Mouse (Mus musculus): ENCODE measurements at regions not wholly inside any gene's neighbourhood (a gene's known extent, or its start where the extent isn't known, plus 50 kb on each side); places are given as distances from the start of the nearest gene placed in this dataset.

GRCm38 (mm10) chr6:117297918-117298317 lies 129.6 kb downstream of the Cxcl12 start:
- H3K4me3 ChIP-seq (ENCODE audit: low read depth, low read length) = no peak overlapping the region
- no peak for TF ChIP-seq CTCF (IDR thresholded peaks at IDR 0.05; ENCODE audit: low read depth)
- H3K27me3 ChIP-seq (ENCODE audit: insufficient read depth, low read length) = no peaks in the 10 kb centered on the region
- DNase-seq = no peak
- H3K4me1 ChIP-seq (ENCODE audit: insufficient read depth) = no peaks in the 10 kb centered on the region
- H3K9ac ChIP-seq = no peak overlapping the region
- H3K4me2 ChIP-seq = no peak overlapping the region
- 39% methylated on average over 2 of the region's 2 CpGs for WGBS
- ATAC-seq (ENCODE audit: insufficient read depth) = no peak
- H3K36me3 ChIP-seq (ENCODE audit: insufficient read depth) = no peaks in the 10 kb centered on the region
- H3K9me3 ChIP-seq (ENCODE audit: low read depth, low read length) = no peaks in the 10 kb centered on the region
- no peak overlapping the region for H3K27ac ChIP-seq (ENCODE audit: low read depth)

- no peak for ATAC-seq (ENCODE audit: insufficient read depth)
- Histone ChIP-seq H3K27ac (ENCODE audit: low read depth) (no peak overlapping the region), H3K4me3 (ENCODE audit: low read depth, low read length) (no peak overlapping the region), H3K9me3 (ENCODE audit: low read depth, low read length) (no peaks in the 10 kb centered on the region), H3K27me3 (ENCODE audit: insufficient read depth, low read length) (no peaks in the 10 kb centered on the region), H3K4me2 (no peak overlapping the region), H3K9ac (no peak overlapping the region), H3K4me1 (ENCODE audit: insufficient read depth) (no peaks in the 10 kb centered on the region), H3K36me3 (ENCODE audit: insufficient read depth) (no peaks in the 10 kb centered on the region)
- peak; percentile 34 for DNase-seq
- no peak for TF ChIP-seq CTCF (IDR thresholded peaks at IDR 0.05; ENCODE audit: low read depth)
- 46% methylated on average over 7 of the region's 7 CpGs for WGBS
Measured at GRCm38 (mm10) chr6:117299503-117300288, 131.4 kb downstream of the Cxcl12 start.

- 45% methylated on average over 4 of the region's 5 CpGs for WGBS
- Histone ChIP-seq H3K4me3 (ENCODE audit: low read depth, low read length) (no peak overlapping the region), H3K36me3 (ENCODE audit: insufficient read depth) (no peaks in the 10 kb centered on the region), H3K4me1 (ENCODE audit: insufficient read depth) (no peaks in the 10 kb centered on the region), H3K27me3 (ENCODE audit: insufficient read depth, low read length) (no peaks in the 10 kb centered on the region), H3K27ac (ENCODE audit: low read depth) (no peak overlapping the region), H3K9me3 (ENCODE audit: low read depth, low read length) (no peaks in the 10 kb centered on the region), H3K9ac (no peak overlapping the region), H3K4me2 (no peak overlapping the region)
- TF ChIP-seq CTCF (IDR thresholded peaks at IDR 0.05; ENCODE audit: low read depth) = no peak
- no peak for ATAC-seq (ENCODE audit: insufficient read depth)
- no peak for DNase-seq
Measured at GRCm38 (mm10) chr6:117303361-117303760, 135.0 kb downstream of the Cxcl12 start.

GRCm38 (mm10) chr6:117305736-117306250 lies 137.5 kb downstream of the Cxcl12 start:
- Histone ChIP-seq H3K9me3 (ENCODE audit: low read depth, low read length) (no peaks in the 10 kb centered on the region), H3K27ac (ENCODE audit: low read depth) (no peak overlapping the region), H3K4me1 (ENCODE audit: insufficient read depth) (no peaks in the 10 kb centered on the region), H3K9ac (no peak overlapping the region), H3K4me2 (no peak overlapping the region), H3K36me3 (ENCODE audit: insufficient read depth) (no peaks in the 10 kb centered on the region), H3K27me3 (ENCODE audit: insufficient read depth, low read length) (no peaks in the 10 kb centered on the region), H3K4me3 (ENCODE audit: low read depth, low read length) (no peak overlapping the region)
- ATAC-seq (ENCODE audit: insufficient read depth) (no peak), DNase-seq (no peak)
- WGBS = 65% methylated on average over 4 of the region's 4 CpGs
- TF ChIP-seq CTCF (IDR thresholded peaks at IDR 0.05; ENCODE audit: low read depth) = no peak

DNA sequence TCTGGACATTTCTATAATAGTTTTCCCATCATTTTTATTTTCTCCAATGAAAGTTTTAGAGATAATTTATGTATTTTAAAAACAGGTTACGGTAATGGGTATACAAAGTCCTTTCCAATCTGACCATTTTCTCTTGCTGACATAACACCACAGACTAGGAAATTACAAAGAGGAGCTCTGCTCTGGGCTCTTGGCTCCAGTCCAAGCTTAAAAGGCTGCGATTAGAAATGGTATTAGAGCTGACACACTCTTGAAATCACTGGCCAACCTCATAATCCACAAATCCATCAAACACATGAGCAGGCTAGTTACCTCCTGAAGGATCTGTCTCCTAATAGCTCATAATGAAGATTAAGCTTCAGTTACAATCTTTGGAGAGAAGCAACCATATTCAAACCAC lies 140.3 kb downstream of the Cxcl12 start:
- no peaks in the 10 kb centered on the region for H3K27me3 ChIP-seq (ENCODE audit: insufficient read depth, low read length)
- no peaks in the 10 kb centered on the region for H3K9me3 ChIP-seq (ENCODE audit: low read depth, low read length)
- no peak overlapping the region for H3K9ac ChIP-seq
- H3K4me2 ChIP-seq = no peak overlapping the region
- 41% methylated on average over 2 of the region's 2 CpGs for WGBS
- DNase-seq (peak; percentile 62), ATAC-seq (ENCODE audit: insufficient read depth) (no peak)
- no peaks in the 10 kb centered on the region for H3K36me3 ChIP-seq (ENCODE audit: insufficient read depth)
- no peak overlapping the region for H3K27ac ChIP-seq (ENCODE audit: low read depth)
- no peak for TF ChIP-seq CTCF (IDR thresholded peaks at IDR 0.05; ENCODE audit: low read depth)
- H3K4me3 ChIP-seq (ENCODE audit: low read depth, low read length) = no peak overlapping the region
- no peaks in the 10 kb centered on the region for H3K4me1 ChIP-seq (ENCODE audit: insufficient read depth)

DNA sequence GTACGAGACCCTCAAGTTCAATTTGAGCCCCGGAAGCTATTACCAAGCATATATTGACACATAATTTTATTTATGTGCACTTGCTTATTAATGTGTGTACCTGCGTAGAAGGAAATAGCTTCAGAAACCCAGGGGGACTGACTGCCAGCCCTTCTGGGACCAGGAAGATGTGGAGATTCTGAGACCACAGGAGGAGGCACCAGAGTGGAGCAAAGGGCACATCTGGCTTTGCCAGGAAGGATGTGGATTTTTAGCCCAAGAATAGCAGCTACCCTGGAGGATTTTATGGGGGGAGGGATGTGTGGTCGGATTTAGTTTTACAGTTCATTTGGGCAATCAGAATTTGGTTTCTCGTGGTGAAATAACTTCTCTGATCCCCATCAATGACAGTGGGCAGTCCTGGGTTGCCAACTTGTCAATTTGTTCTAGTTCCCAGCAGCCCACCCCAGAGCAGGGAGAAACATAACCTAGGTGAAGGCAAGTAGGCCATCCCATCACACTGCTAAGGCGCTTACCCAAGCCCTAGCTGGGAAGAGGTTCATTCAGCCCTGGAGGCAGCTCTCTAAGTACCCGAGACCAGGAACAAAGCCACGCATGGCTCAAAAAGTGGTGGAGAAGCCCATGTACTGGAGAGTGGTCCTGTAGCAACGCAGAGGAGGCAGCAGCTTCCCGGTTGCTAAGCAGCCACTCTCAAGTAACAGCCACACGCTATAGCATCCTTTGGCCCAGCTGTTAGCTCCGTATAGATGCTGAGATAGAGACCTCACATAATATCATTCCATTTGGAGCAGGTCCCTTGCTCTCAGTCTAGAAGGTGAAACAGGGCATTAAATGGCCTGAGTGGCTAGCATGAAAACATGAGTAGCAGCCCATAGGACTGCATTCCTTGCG lies 144.8 kb downstream of the Cxcl12 start:
- Histone ChIP-seq H3K9ac (no peak overlapping the region), H3K36me3 (ENCODE audit: insufficient read depth) (no peaks in the 10 kb centered on the region), H3K27ac (ENCODE audit: low read depth) (no peak overlapping the region), H3K27me3 (ENCODE audit: insufficient read depth, low read length) (no peaks in the 10 kb centered on the region), H3K4me1 (ENCODE audit: insufficient read depth) (no peaks in the 10 kb centered on the region), H3K4me3 (ENCODE audit: low read depth, low read length) (no peak overlapping the region), H3K9me3 (ENCODE audit: low read depth, low read length) (no peaks in the 10 kb centered on the region; the same call in 1 of the 2 replicates), H3K4me2 (no peak overlapping the region)
- DNase-seq = no peak
- no peak for TF ChIP-seq CTCF (IDR thresholded peaks at IDR 0.05; ENCODE audit: low read depth)
- ATAC-seq (ENCODE audit: insufficient read depth) = no peak
- 78% methylated on average over 13 of the region's 13 CpGs for WGBS
